Mouse (Mus musculus) embryonic fibroblast, embryonic 13.5 days (primary cell): Measurements from ENCODE around the gene Krt87. TPM values are rescaled to one million over a fixed set of nuclear protein-coding genes. Genes with fewer than 3 reads are reported as not detected.
A peak's percentile ranks its signal among the peaks of the same experiment; 100 is the strongest.

Experiments
- H3K27ac ChIP-seq: 2 replicates; pipeline ENCODE4 v1.5.1; 2012; ENCODE audit warnings: low read length, control low read depth, inconsistent platforms; ENCODE audit not compliant: insufficient read depth
- H3K4me1 ChIP-seq: 2 replicates; pipeline ENCODE4 v1.6.1; 2011; ENCODE audit warnings: low read length; ENCODE audit not compliant: control insufficient read depth, insufficient read depth
- H3K4me3 ChIP-seq: 2 replicates; pipeline ENCODE4 v1.5.1; 2011; ENCODE audit warnings: mild to moderate bottlenecking, control low read depth, low read length; ENCODE audit not compliant: insufficient read depth
- CTCF ChIP-seq: IDR thresholded peaks from 2 replicates; pipeline ENCODE4 v1.5.1; 2011; ENCODE audit warnings: mild to moderate bottlenecking, control low read depth, low read length, moderate library complexity, borderline replicate concordance; ENCODE audit not compliant: insufficient read depth
- POLR2A ChIP-seq: IDR thresholded peaks from 2 replicates; pipeline ENCODE4 v1.6.1; 2011; ENCODE audit warnings: low read depth, mild to moderate bottlenecking, control low read depth, low read length, moderate library complexity
- polyA plus RNA-seq: library from polyadenylated mRNA; stranded (reverse); fragments of >200 nt; gene quantifications from 2 replicates; pipeline ENCODE4 v1.2.4, GENCODE M21; 2011; ENCODE audit warnings: low read depth; ENCODE audit not compliant: missing spikeins, insufficient read length

The Krt87 gene
- polyA plus RNA-seq, 1 experiment: not detected

- TF ChIP-seq CTCF: no peak
- TF ChIP-seq POLR2A: no peak
- Histone ChIP-seq H3K4me3 (no peak overlapping the region), H3K27ac (no peak overlapping the region), H3K4me1 (no peaks in the 10 kb centered on the region)
Measured at GRCm38 (mm10) chr15:101424914-101425313, 13.7 kb downstream of the Krt87 start.

- no peak overlapping the region for H3K27ac ChIP-seq
- no peaks in the 10 kb centered on the region for H3K4me1 ChIP-seq
- TF ChIP-seq POLR2A (no peak), CTCF (no peak)
- H3K4me3 ChIP-seq: no peak overlapping the region
Measured at GRCm38 (mm10) chr15:101420903-101421302, 17.7 kb downstream of the Krt87 start.

GRCm38 (mm10) chr15:101418950-101419349 lies 19.7 kb downstream of the Krt87 start:
- Histone ChIP-seq H3K4me3 (no peak overlapping the region), H3K4me1 (peaks cover 5% of the 10 kb centered on the region; the same call in 1 of the 2 replicates), H3K27ac (no peak overlapping the region)
- no peak for TF ChIP-seq CTCF
- no peak for TF ChIP-seq POLR2A

DNA sequence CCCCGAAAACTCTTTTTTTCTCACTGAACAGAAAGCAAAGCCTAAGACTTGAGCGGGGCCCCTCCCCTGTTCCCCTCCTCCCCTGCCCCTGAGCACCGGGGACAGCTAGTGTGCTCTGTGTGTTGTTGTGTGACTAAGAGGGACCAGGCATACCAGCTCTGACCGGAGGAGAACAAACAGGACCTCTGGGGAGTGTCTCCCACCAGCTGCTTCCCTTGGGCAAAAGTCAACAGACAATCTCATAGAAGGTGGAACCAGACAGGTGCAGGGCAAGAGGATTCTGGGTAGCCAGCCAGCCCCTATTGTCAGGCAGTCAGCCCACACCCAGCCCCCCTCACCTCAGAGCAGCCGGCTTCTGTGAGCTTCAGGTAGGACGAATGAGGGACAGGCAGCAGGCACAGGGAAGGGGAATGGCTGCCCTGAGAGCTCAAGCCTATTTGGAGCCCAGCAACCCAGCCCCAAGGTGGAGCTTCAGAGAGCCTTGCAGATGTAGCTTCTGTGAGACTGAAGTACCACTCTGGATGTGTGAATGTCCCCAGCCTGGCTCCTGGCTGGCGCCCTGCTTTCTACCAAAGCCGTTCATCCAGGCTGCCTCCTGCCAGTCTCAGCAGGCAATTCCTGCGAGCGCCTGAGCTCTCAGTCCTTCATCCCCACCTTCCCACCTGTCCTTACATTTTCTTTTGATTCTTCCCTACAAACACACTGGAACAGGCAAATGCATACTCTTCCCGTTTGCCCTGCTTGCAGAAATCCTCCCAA lies 23.6 kb downstream of the Krt87 start:
- Histone ChIP-seq H3K4me1 (peaks cover 5% of the 10 kb centered on the region; the same call in 1 of the 2 replicates), H3K27ac (peak overlapping the region; percentile 65; the same call in 1 of the 2 replicates), H3K4me3 (no peak overlapping the region)
- TF ChIP-seq CTCF (no peak), POLR2A (no peak)

DNA sequence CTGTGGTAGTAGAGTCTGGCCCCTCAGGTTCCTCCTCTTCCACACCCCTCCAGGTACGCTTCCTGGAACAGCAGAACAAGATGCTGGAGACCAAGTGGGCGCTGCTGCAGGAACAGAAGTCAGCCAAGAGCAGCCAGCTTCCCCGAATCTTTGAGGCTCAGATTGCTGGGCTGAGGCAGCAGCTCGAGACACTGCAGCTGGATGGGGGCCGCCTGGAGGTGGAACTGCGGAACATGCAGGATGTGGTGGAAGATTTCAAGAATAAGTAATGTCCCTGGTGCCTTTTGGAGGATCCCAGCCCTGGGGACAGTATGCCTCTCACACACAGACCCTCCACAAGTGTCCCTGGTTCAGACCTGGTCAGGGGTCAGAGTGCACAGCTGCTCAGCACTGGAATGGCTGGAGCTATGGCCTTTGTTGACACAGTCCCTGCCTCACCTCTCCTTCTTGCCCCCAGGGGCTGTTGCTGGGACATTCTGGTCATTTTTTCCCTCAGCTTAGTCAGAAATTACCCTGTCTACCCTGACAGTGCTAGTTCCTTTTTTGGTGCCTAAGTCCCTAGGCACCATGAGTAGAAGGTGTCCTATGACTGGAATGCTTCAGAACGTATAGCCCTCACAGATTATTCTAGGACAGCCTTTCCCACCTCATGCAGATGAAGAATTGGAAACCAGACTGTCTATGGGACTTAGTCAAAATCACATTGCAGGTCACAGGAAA lies 24.5 kb downstream of the Krt87 start:
- H3K27ac ChIP-seq: peak overlapping the region; percentile 65
- TF ChIP-seq CTCF (0 out of 2 replicates have a peak, but pooled peaks have one; percentile 3), POLR2A (no peak)
- no peak overlapping the region for H3K4me3 ChIP-seq
- peaks cover 5% of the 10 kb centered on the region; the same call in 1 of the 2 replicates for H3K4me1 ChIP-seq

DNA sequence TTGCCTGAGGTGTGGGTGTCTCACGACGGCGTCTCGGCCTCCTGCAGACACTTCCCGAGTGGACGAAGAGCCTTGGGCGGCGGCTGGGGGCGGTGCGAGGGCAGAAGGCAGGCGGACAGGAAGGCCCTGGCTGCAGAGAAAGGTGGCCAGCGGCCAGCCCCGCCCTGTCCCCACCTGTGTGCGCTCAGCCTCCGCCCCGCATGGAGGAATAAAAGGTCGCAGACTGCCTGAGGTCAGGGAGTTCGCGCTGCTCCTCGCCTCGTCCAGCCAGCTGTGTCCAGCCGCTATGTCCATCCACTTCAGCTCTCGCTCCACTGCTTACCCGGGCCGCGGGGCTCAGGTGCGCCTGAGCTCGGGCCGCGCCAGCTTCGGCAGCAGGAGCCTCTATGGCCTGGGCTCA lies 26.4 kb downstream of the Krt87 start:
- Histone ChIP-seq H3K27ac (no peak overlapping the region), H3K4me3 (no peak overlapping the region), H3K4me1 (peaks cover 5% of the 10 kb centered on the region; the same call in 1 of the 2 replicates)
- TF ChIP-seq CTCF (no peak), POLR2A (no peak)

DNA sequence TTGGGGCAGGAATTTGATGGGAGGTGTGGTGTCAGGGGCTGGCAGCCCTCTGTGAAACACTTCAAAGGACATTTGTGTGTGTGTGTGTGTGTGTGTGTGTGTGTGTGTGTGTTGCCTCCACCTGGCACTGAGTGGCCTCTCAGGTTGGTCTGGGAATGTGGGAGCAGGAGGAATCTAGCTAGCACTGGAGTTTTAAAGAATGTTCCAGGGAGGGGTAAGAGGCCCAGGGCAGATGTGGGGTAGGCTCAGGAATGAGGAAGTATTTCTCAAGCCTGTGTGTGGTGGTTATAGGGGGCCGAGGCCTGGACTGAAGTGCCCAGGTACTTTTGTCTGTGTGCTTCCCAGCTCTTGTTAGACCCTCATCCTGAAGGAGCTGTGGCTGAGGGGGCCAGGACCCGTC lies 27.8 kb downstream of the Krt87 start, which contains the start of gene Krt7:
TSS of gene Krt7 (plus strand) at position 269 of the 400 bp plus-strand sequence.
- H3K27ac ChIP-seq: no peak within 1 kb of the TSS
- peaks cover 5% of the 10 kb centered on the region; the same call in 1 of the 2 replicates for H3K4me1 ChIP-seq
- H3K4me3 ChIP-seq: no peak within 1 kb of the TSS
- TF ChIP-seq CTCF (no peak), POLR2A (no peak)

DNA sequence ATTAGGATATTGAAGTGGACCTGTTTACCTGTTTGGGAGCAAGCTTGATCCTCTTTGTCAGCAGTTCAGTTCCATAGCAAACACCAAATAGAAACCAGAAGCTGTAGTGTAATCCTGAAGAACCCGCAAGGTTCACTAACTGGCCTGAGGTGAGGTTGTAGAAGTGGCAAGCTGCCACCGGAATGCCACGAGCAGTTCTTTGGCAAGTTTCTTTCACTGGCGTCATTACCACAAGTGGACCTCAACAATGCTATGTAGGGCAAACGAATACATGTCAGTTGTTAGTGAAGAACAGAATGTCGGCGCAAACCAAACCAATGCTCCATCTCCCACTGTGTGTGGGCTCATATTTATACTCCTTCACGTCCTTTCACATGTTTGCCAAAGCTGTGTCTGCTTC lies 40.3 kb downstream of the Krt87 start:
- TF ChIP-seq CTCF: no peak
- no peak for TF ChIP-seq POLR2A
- H3K27ac ChIP-seq: no peak overlapping the region

GRCm38 (mm10) chr15:101397683-101398082 lies 40.9 kb downstream of the Krt87 start:
- 0 out of 2 replicates have a peak, but pooled peaks cover 3% of the 10 kb centered on the region for H3K4me1 ChIP-seq
- no peak overlapping the region for H3K4me3 ChIP-seq
- H3K27ac ChIP-seq: no peak overlapping the region
- no peak for TF ChIP-seq CTCF
- TF ChIP-seq POLR2A: no peak

More for the DNA sequence above, 40.3 kb downstream of the Krt87 start:
- Histone ChIP-seq H3K4me3 (no peak overlapping the region), H3K4me1 (0 out of 2 replicates have a peak, but pooled peaks cover 3% of the 10 kb centered on the region)
